Mouse (Mus musculus) megakaryocyte, embryonic 14.5 days (primary cell): ENCODE measurements at regions not wholly inside any gene's neighbourhood (a gene's known extent, or its start where the extent isn't known, plus 50 kb on each side); places are given as distances from the start of the nearest gene placed in this dataset.

Source experiments
- H3K27me3 ChIP-seq: replicated peaks from 2 replicates; pipeline ENCODE3; 2012; ENCODE audit warnings: inconsistent platforms
- H3K36me3 ChIP-seq: replicated peaks from 2 replicates; pipeline ENCODE3; 2012; ENCODE audit warnings: low read length, inconsistent platforms, mixed read lengths
- H3K4me1 ChIP-seq: 2 replicates; pipeline ENCODE4 v1.6.1; 2012; ENCODE audit warnings: inconsistent platforms
- H3K4me3 ChIP-seq: replicated peaks from 2 replicates; pipeline ENCODE3; 2012; ENCODE audit warnings: moderate library complexity, mild to moderate bottlenecking, inconsistent platforms
- H3K9me3 ChIP-seq: 2 replicates; pipeline ENCODE4 v1.6.1; 2012; ENCODE audit warnings: inconsistent platforms
- FLI1 ChIP-seq: IDR thresholded peaks from 2 replicates; pipeline ENCODE4 v1.6.1; 2012; ENCODE audit warnings: low read length, inconsistent platforms, mixed read lengths
- GATA1 ChIP-seq: IDR thresholded peaks from 3 replicates; pipeline ENCODE4 v1.6.1; 2012; ENCODE audit warnings: mixed read lengths, low read length, inconsistent platforms, borderline replicate concordance

- Histone ChIP-seq H3K27me3 (no peaks in the 10 kb centered on the region), H3K9me3 (peaks cover 14% of the 10 kb centered on the region), H3K4me3 (no peak overlapping the region), H3K36me3 (no peaks in the 10 kb centered on the region), H3K4me1 (no peaks in the 10 kb centered on the region)
- TF ChIP-seq GATA1 (no peak), FLI1 (no peak)
Measured at GRCm38 (mm10) chr5:119477926-119478325, 192.5 kb upstream of the Tbx3 start.

GRCm38 (mm10) chr5:119478331-119478730 is 192.1 kb upstream of the Tbx3 start:
- Histone ChIP-seq H3K27me3 (no peaks in the 10 kb centered on the region), H3K4me3 (no peak overlapping the region), H3K36me3 (no peaks in the 10 kb centered on the region), H3K9me3 (peaks cover 17% of the 10 kb centered on the region), H3K4me1 (no peaks in the 10 kb centered on the region)
- TF ChIP-seq GATA1 (no peak), FLI1 (no peak)

GRCm38 (mm10) chr5:119480191-119481190 is 190.0 kb upstream of the Tbx3 start:
- Histone ChIP-seq H3K36me3 (no peaks in the 10 kb centered on the region), H3K4me1 (no peaks in the 10 kb centered on the region), H3K4me3 (no peak overlapping the region), H3K27me3 (no peaks in the 10 kb centered on the region), H3K9me3 (0 out of 2 replicates have a peak, but pooled peaks cover 10% of the 10 kb centered on the region)
- TF ChIP-seq FLI1: no peak
- no peak for TF ChIP-seq GATA1

- no peaks in the 10 kb centered on the region for H3K36me3 ChIP-seq
- no peak overlapping the region for H3K4me3 ChIP-seq
- no peak for TF ChIP-seq FLI1
- no peak for TF ChIP-seq GATA1
- no peaks in the 10 kb centered on the region for H3K4me1 ChIP-seq
- H3K9me3 ChIP-seq: 0 out of 2 replicates have a peak, but pooled peaks cover 4% of the 10 kb centered on the region
- H3K27me3 ChIP-seq: no peaks in the 10 kb centered on the region
Measured at GRCm38 (mm10) chr5:119483706-119484105, 186.8 kb upstream of the Tbx3 start.

- H3K36me3 ChIP-seq: no peaks in the 10 kb centered on the region
- no peak for TF ChIP-seq GATA1
- no peak for TF ChIP-seq FLI1
- no peak overlapping the region for H3K4me3 ChIP-seq
- H3K4me1 ChIP-seq: no peaks in the 10 kb centered on the region
- H3K27me3 ChIP-seq: no peaks in the 10 kb centered on the region
- H3K9me3 ChIP-seq: 0 out of 2 replicates have a peak, but pooled peaks cover 4% of the 10 kb centered on the region
Measured at GRCm38 (mm10) chr5:119486196-119486595, 184.3 kb upstream of the Tbx3 start.

- Histone ChIP-seq H3K4me3 (no peak overlapping the region), H3K27me3 (no peaks in the 10 kb centered on the region), H3K9me3 (0 out of 2 replicates have a peak, but pooled peaks cover 4% of the 10 kb centered on the region), H3K36me3 (no peaks in the 10 kb centered on the region), H3K4me1 (no peaks in the 10 kb centered on the region)
- TF ChIP-seq FLI1 (no peak), GATA1 (no peak)
Measured at GRCm38 (mm10) chr5:119487184-119487583, 183.3 kb upstream of the Tbx3 start.

GRCm38 (mm10) chr5:119497501-119497900 is 173.0 kb upstream of the Tbx3 start:
- no peaks in the 10 kb centered on the region for H3K36me3 ChIP-seq
- H3K9me3 ChIP-seq: no peaks in the 10 kb centered on the region
- TF ChIP-seq FLI1: no peak
- no peak for TF ChIP-seq GATA1
- no peak overlapping the region for H3K4me3 ChIP-seq
- no peaks in the 10 kb centered on the region for H3K27me3 ChIP-seq
- no peaks in the 10 kb centered on the region for H3K4me1 ChIP-seq

GRCm38 (mm10) chr5:119498431-119498830 is 172.0 kb upstream of the Tbx3 start:
- TF ChIP-seq FLI1 (no peak), GATA1 (no peak)
- no peak overlapping the region for H3K4me3 ChIP-seq
- no peaks in the 10 kb centered on the region for H3K4me1 ChIP-seq
- H3K36me3 ChIP-seq: no peaks in the 10 kb centered on the region
- no peaks in the 10 kb centered on the region for H3K27me3 ChIP-seq
- H3K9me3 ChIP-seq: no peaks in the 10 kb centered on the region

- TF ChIP-seq GATA1 (no peak), FLI1 (no peak)
- H3K4me3 ChIP-seq: no peak overlapping the region
- no peaks in the 10 kb centered on the region for H3K27me3 ChIP-seq
- H3K9me3 ChIP-seq: peaks cover 23% of the 10 kb centered on the region
- H3K4me1 ChIP-seq: no peaks in the 10 kb centered on the region
- no peaks in the 10 kb centered on the region for H3K36me3 ChIP-seq
Measured at GRCm38 (mm10) chr5:119507709-119508108, 162.8 kb upstream of the Tbx3 start.
